Mouse (Mus musculus): ENCODE results near the gene Hus1b. TPM values are rescaled to one million over a fixed set of nuclear protein-coding genes. Genes with fewer than 3 reads are reported as not detected.

Gene Hus1b
- polyA plus RNA-seq, 1 experiment, result not detected

- Histone ChIP-seq H3K4me3 (ENCODE audit: insufficient read depth, low read depth, low read length) (no peak overlapping the region), H3K27me3 (replicated peaks; ENCODE audit: control insufficient read depth, insufficient read depth, low read length) (no peaks in the 10 kb centered on the region), H3K36me3 (ENCODE audit: control insufficient read depth, insufficient read depth, low read length) (no peaks in the 10 kb centered on the region), H3K4me1 (ENCODE audit: control insufficient read depth, insufficient read depth, low read length) (0 out of 2 replicates have a peak, but pooled peaks cover 3% of the 10 kb centered on the region), H3K27ac (ENCODE audit: insufficient read depth, low read depth, low read length) (no peak overlapping the region)
- DNase-seq, result no peak
- WGBS, result 92% methylated on average over 9 of the region's 9 CpGs
- TF ChIP-seq POLR2A (IDR thresholded peaks at IDR 0.05; ENCODE audit: low read depth, low read length), result no peak
- TF ChIP-seq CTCF (conservative IDR thresholded peaks at IDR 0.05; ENCODE audit: insufficient read depth, insufficient read length, low read depth, low read length), result no peak
These were observed 1.6 kb upstream of the Hus1b start for GRCm38 (mm10) chr13:30949181-30949580.

GRCm38 (mm10) chr13:30947129-30947528 lies 430 bp downstream of the Hus1b start:
- WGBS, result 94% methylated on average over 15 of the region's 15 CpGs
- 0 out of 2 replicates have a peak, but pooled peaks cover 3% of the 10 kb centered on the region for H3K4me1 ChIP-seq (ENCODE audit: control insufficient read depth, insufficient read depth, low read length)
- H3K27ac ChIP-seq (ENCODE audit: insufficient read depth, low read depth, low read length), result no peak overlapping the region
- no peaks in the 10 kb centered on the region for H3K36me3 ChIP-seq (ENCODE audit: control insufficient read depth, insufficient read depth, low read length)
- H3K27me3 ChIP-seq (replicated peaks; ENCODE audit: control insufficient read depth, insufficient read depth, low read length), result no peaks in the 10 kb centered on the region
- H3K4me3 ChIP-seq (ENCODE audit: insufficient read depth, low read depth, low read length), result no peak overlapping the region
- no peak for DNase-seq
- TF ChIP-seq CTCF (conservative IDR thresholded peaks at IDR 0.05; ENCODE audit: insufficient read depth, insufficient read length, low read depth, low read length) (no peak), POLR2A (IDR thresholded peaks at IDR 0.05; ENCODE audit: low read depth, low read length) (no peak)

GRCm38 (mm10) chr13:30945788-30946187 lies 1.8 kb downstream of the Hus1b start:
- H3K4me3 ChIP-seq (ENCODE audit: insufficient read depth, low read depth, low read length), result no peak overlapping the region
- no peaks in the 10 kb centered on the region for H3K36me3 ChIP-seq (ENCODE audit: control insufficient read depth, insufficient read depth, low read length)
- DNase-seq, result no peak
- no peak overlapping the region for H3K27ac ChIP-seq (ENCODE audit: insufficient read depth, low read depth, low read length)
- 0 out of 2 replicates have a peak, but pooled peaks cover 3% of the 10 kb centered on the region for H3K4me1 ChIP-seq (ENCODE audit: control insufficient read depth, insufficient read depth, low read length)
- no peaks in the 10 kb centered on the region for H3K27me3 ChIP-seq (replicated peaks; ENCODE audit: control insufficient read depth, insufficient read depth, low read length)
- no peak for TF ChIP-seq CTCF (conservative IDR thresholded peaks at IDR 0.05; ENCODE audit: insufficient read depth, insufficient read length, low read depth, low read length)

- Histone ChIP-seq H3K4me3 (ENCODE audit: insufficient read depth, low read depth, low read length) (no peak overlapping the region), H3K36me3 (ENCODE audit: control insufficient read depth, insufficient read depth, low read length) (peaks cover 2% of the 10 kb centered on the region; the same call in 1 of the 2 replicates), H3K4me1 (ENCODE audit: control insufficient read depth, insufficient read depth, low read length) (no peaks in the 10 kb centered on the region), H3K27ac (ENCODE audit: insufficient read depth, low read depth, low read length) (no peak overlapping the region), H3K27me3 (replicated peaks; ENCODE audit: control insufficient read depth, insufficient read depth, low read length) (no peaks in the 10 kb centered on the region)
- DNase-seq, result no peak
- 78% methylated on average over 6 of the region's 6 CpGs for WGBS
- no peak for TF ChIP-seq CTCF (conservative IDR thresholded peaks at IDR 0.05; ENCODE audit: insufficient read depth, insufficient read length, low read depth, low read length)
- TF ChIP-seq POLR2A (IDR thresholded peaks at IDR 0.05; ENCODE audit: low read depth, low read length), result no peak
These were observed 14.6 kb downstream of the Hus1b start for GRCm38 (mm10) chr13:30932972-30933371.

GRCm38 (mm10) chr13:30931613-30932012 lies 15.9 kb downstream of the Hus1b start:
- no peak for DNase-seq
- Histone ChIP-seq H3K4me1 (ENCODE audit: control insufficient read depth, insufficient read depth, low read length) (no peaks in the 10 kb centered on the region), H3K36me3 (ENCODE audit: control insufficient read depth, insufficient read depth, low read length) (peaks cover 2% of the 10 kb centered on the region; the same call in 1 of the 2 replicates), H3K27ac (ENCODE audit: insufficient read depth, low read depth, low read length) (no peak overlapping the region), H3K27me3 (replicated peaks; ENCODE audit: control insufficient read depth, insufficient read depth, low read length) (no peaks in the 10 kb centered on the region), H3K4me3 (ENCODE audit: insufficient read depth, low read depth, low read length) (no peak overlapping the region)
- 74% methylated on average over 4 of the region's 4 CpGs for WGBS
- TF ChIP-seq POLR2A (IDR thresholded peaks at IDR 0.05; ENCODE audit: low read depth, low read length) (no peak), CTCF (conservative IDR thresholded peaks at IDR 0.05; ENCODE audit: insufficient read depth, insufficient read length, low read depth, low read length) (no peak)

- Histone ChIP-seq H3K27ac (ENCODE audit: insufficient read depth, low read depth, low read length) (no peak overlapping the region), H3K4me3 (ENCODE audit: insufficient read depth, low read depth, low read length) (no peak overlapping the region), H3K27me3 (replicated peaks; ENCODE audit: control insufficient read depth, insufficient read depth, low read length) (no peaks in the 10 kb centered on the region), H3K36me3 (ENCODE audit: control insufficient read depth, insufficient read depth, low read length) (peaks cover 3% of the 10 kb centered on the region), H3K4me1 (ENCODE audit: control insufficient read depth, insufficient read depth, low read length) (no peaks in the 10 kb centered on the region)
- no peak for DNase-seq
- TF ChIP-seq CTCF (conservative IDR thresholded peaks at IDR 0.05; ENCODE audit: insufficient read depth, insufficient read length, low read depth, low read length) (no peak), POLR2A (IDR thresholded peaks at IDR 0.05; ENCODE audit: low read depth, low read length) (no peak)
- 93% methylated on average over 2 of the region's 2 CpGs for WGBS
These were observed 18.4 kb downstream of the Hus1b start for GRCm38 (mm10) chr13:30929119-30929518.

- H3K4me3 ChIP-seq (ENCODE audit: insufficient read depth, low read depth, low read length), result no peak overlapping the region
- WGBS, result 92% methylated on average over 6 of the region's 6 CpGs
- TF ChIP-seq CTCF (conservative IDR thresholded peaks at IDR 0.05; ENCODE audit: insufficient read depth, insufficient read length, low read depth, low read length) (no peak), POLR2A (IDR thresholded peaks at IDR 0.05; ENCODE audit: low read depth, low read length) (no peak)
- no peak overlapping the region for H3K27ac ChIP-seq (ENCODE audit: insufficient read depth, low read depth, low read length)
- no peaks in the 10 kb centered on the region for H3K27me3 ChIP-seq (replicated peaks; ENCODE audit: control insufficient read depth, insufficient read depth, low read length)
- H3K36me3 ChIP-seq (ENCODE audit: control insufficient read depth, insufficient read depth, low read length), result peaks cover 6% of the 10 kb centered on the region
- DNase-seq, result no peak
- no peaks in the 10 kb centered on the region for H3K4me1 ChIP-seq (ENCODE audit: control insufficient read depth, insufficient read depth, low read length)
These were observed 23.3 kb downstream of the Hus1b start for GRCm38 (mm10) chr13:30924269-30924668.

All from kidney, adult 2 months (tissue).